Mouse (Mus musculus): ENCODE measurements at regions not wholly inside any gene's neighbourhood (a gene's known extent, or its start where the extent isn't known, plus 50 kb on each side); places are given as distances from the start of the nearest gene placed in this dataset.

DNA sequence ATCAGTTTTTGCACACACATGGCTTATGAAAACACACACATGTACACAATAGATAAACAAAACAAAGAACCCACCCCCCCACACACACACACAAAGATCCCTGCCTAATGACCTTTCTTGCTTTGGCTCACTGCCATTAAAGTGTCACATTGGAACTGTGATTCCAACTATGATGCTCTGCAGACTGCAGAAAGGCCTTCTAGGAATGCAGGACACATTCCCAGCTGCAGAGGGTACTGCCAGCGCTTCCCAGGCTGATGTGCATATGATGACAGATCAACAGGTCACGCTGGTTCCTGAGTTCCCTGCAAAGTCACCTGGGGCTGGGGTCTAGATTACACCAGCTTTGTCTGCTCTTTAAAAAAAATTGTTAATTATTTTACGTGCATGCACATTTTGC, 68.1 kb upstream of the Ppm1j start:
- Histone ChIP-seq H3K4me2 (no peak overlapping the region), H3K4me3 (replicated peaks) (no peak overlapping the region), H3K27me3 (replicated peaks) (no peaks in the 10 kb centered on the region), H3K27ac (no peak overlapping the region), H3K36me3 (no peaks in the 10 kb centered on the region), H3K9me3 (no peaks in the 10 kb centered on the region), H3K4me1 (peaks cover 4% of the 10 kb centered on the region; the same call in 1 of the 2 replicates), H3K9ac (no peak overlapping the region)
- no peak for ATAC-seq (ENCODE audit: insufficient read depth, low FRiP score, low read depth)
- WGBS = 56% methylated on average over 3 of the region's 3 CpGs

- H3K4me2 ChIP-seq = peak overlapping the region; percentile 45
- no peak overlapping the region for H3K9ac ChIP-seq
- 0 out of 2 replicates have a peak overlapping the region, but pooled peaks have one; percentile 1 for H3K4me3 ChIP-seq (replicated peaks)
- peak; percentile 80 for ATAC-seq (ENCODE audit: insufficient read depth, low FRiP score, low read depth)
- H3K9me3 ChIP-seq = no peaks in the 10 kb centered on the region
- H3K36me3 ChIP-seq = no peaks in the 10 kb centered on the region
- no peaks in the 10 kb centered on the region for H3K27me3 ChIP-seq (replicated peaks)
- WGBS = 23% methylated on average over 8 of the region's 8 CpGs
- H3K4me1 ChIP-seq = peaks cover 4% of the 10 kb centered on the region; the same call in 1 of the 2 replicates
- H3K27ac ChIP-seq = no peak overlapping the region
These were observed 66.8 kb upstream of the Ppm1j start for GRCm38 (mm10) chr3:104713836-104714631.

DNA sequence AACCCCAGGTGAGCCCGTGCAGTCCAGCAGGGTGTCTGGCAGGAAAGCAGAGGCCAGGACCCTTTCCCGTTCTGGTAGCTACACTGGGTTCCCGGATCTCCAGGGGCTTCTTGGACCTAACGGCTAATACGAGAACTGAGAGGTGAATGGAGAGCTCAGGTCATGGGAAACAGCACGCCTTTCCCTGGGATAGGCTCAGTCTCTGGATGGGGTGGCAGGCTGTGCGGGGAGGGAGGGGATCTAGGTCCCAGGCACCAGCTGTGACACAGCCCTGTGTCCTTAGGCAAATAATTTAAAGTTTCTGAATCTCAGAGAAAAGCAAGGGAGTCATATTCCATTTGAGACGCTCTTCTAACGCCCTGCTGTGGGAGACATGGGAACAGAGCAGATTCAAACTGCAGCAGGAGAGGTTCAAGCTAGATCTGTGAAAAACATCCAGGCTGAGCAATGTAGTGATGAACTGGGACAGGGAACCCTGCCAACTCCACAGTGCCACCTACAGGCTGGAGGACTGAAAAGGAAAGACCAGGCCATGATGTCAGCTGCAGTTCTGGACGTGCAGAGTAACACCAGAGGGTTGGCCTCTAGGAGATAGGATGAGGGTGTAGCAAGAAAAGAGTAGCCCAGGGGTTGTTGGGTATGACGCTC, 66.1 kb upstream of the Ppm1j start:
- H3K27me3 ChIP-seq (replicated peaks) = no peaks in the 10 kb centered on the region

More for the DNA sequence above, 66.1 kb upstream of the Ppm1j start:
- peaks cover 4% of the 10 kb centered on the region; the same call in 1 of the 2 replicates for H3K4me1 ChIP-seq
- no peaks in the 10 kb centered on the region for H3K36me3 ChIP-seq
- no peaks in the 10 kb centered on the region for H3K9me3 ChIP-seq
- peak overlapping the region; percentile 45 for H3K4me2 ChIP-seq
- WGBS = 42% methylated on average over 11 of the region's 11 CpGs
- no peak overlapping the region for H3K9ac ChIP-seq
- ATAC-seq (ENCODE audit: insufficient read depth, low FRiP score, low read depth) = no peak
- 0 out of 2 replicates have a peak overlapping the region, but pooled peaks have one; percentile 1 for H3K4me3 ChIP-seq (replicated peaks)
- no peak overlapping the region for H3K27ac ChIP-seq

Measured in stomach, embryonic 15.5 days (tissue).